Mouse (Mus musculus) left cerebral cortex, postnatal 4 days (tissue): ENCODE results near the gene Sphk2. TPM values are rescaled to one million over a fixed set of nuclear protein-coding genes. Genes with fewer than 3 reads are reported as not detected.

Experiments used
- DNase-seq: peaks from one replicate; pipeline ENCODE4 v3.0.0-alpha.2; 2022
- intact Hi-C: fragments of 180-260 bp; cut with DNase I; formaldehyde crosslinking; loops from one replicate; pipeline ENCODE4 v1.15.1; 2025
- total RNA-seq, 2 experiments: library from RNA; stranded (reverse); gene quantifications; 2 replicates each; pipeline ENCODE4 v1.2.3; 2021

The Sphk2 gene
- total RNA-seq, 2 experiments from 2014 or later = 23.6 to 24.6 TPM

GRCm38 (mm10) chr7:45712022-45712757 is 5.6 kb downstream of the Sphk2 start:
- DNase-seq = no peak
- intact Hi-C loops = no loop called here

GRCm38 (mm10) chr7:45711316-45712021 is 6.3 kb downstream of the Sphk2 start:
- DNase-seq = no peak
- intact Hi-C loops = no loop called here

- no peak for DNase-seq
- intact Hi-C loops = no loop called here
Observed at GRCm38 (mm10) chr7:45710477-45711191, 7.2 kb downstream of the Sphk2 start.

GRCm38 (mm10) chr7:45709677-45710355 is 8.0 kb downstream of the Sphk2 start:
- DNase-seq = no peak
- intact Hi-C loops = no loop called here

- intact Hi-C loops = no loop called here
- no peak for DNase-seq
Observed at GRCm38 (mm10) chr7:45709036-45709435, 8.8 kb downstream of the Sphk2 start.

GRCm38 (mm10) chr7:45708221-45708761 is 9.5 kb downstream of the Sphk2 start:
- no peak for DNase-seq
- intact Hi-C loops = no loop called here

GRCm38 (mm10) chr7:45707375-45707967 is 10.3 kb downstream of the Sphk2 start:
- DNase-seq = peak; percentile 89

GRCm38 (mm10) chr7:45706721-45707241 is 11.0 kb downstream of the Sphk2 start:
- intact Hi-C loops = no loop called here
- peak; percentile 84 for DNase-seq

More at GRCm38 (mm10) chr7:45707375-45707967, 10.3 kb downstream of the Sphk2 start:
- intact Hi-C loops = no loop called here

- DNase-seq = peak; percentile 60
- intact Hi-C loops = no loop called here
Observed at GRCm38 (mm10) chr7:45705873-45706281, 11.9 kb downstream of the Sphk2 start.

- no peak for DNase-seq
- intact Hi-C loops = no loop called here
Observed at GRCm38 (mm10) chr7:45705443-45705864, 12.3 kb downstream of the Sphk2 start.

GRCm38 (mm10) chr7:45704730-45705442 is 12.9 kb downstream of the Sphk2 start, which contains the start of gene Dbp:
Gene Dbp (plus strand): TSS chr7:45705088.
- intact Hi-C loops = loop anchor here (5.0 kb wide), 1 partner anchor 63 kb away; no protein-coding TSS in a partner anchor
- peak; percentile 99 for DNase-seq

GRCm38 (mm10) chr7:45704046-45704559 is 13.7 kb downstream of the Sphk2 start:
- intact Hi-C loops = loop anchor here (5.0 kb wide), 1 partner anchor 62 kb away; no protein-coding TSS in a partner anchor
- peak; percentile 67 for DNase-seq

- DNase-seq = no peak
- intact Hi-C loops = loop anchor here (5.0 kb wide), 1 partner anchor 61 kb away; no protein-coding TSS in a partner anchor
Observed at GRCm38 (mm10) chr7:45703521-45704033, 14.2 kb downstream of the Sphk2 start.

GRCm38 (mm10) chr7:45702809-45703520 is 14.8 kb downstream of the Sphk2 start:
- intact Hi-C loops = loop anchor here (5.0 kb wide), 1 partner anchor 61 kb away; no protein-coding TSS in a partner anchor
- DNase-seq = no peak

GRCm38 (mm10) chr7:45702316-45702715 is 15.5 kb downstream of the Sphk2 start:
- intact Hi-C loops = loop anchor here (5.0 kb wide), 1 partner anchor 60 kb away; no protein-coding TSS in a partner anchor
- no peak for DNase-seq

- DNase-seq = no peak
- intact Hi-C loops = loop anchor here (5.0 kb wide), 1 partner anchor 59 kb away; no protein-coding TSS in a partner anchor
Observed at GRCm38 (mm10) chr7:45701607-45702006, 16.2 kb downstream of the Sphk2 start.

GRCm38 (mm10) chr7:45701072-45701471 is 16.7 kb downstream of the Sphk2 start:
- intact Hi-C loops = loop anchor here (5.0 kb wide), 1 partner anchor 59 kb away; no protein-coding TSS in a partner anchor
- DNase-seq = no peak
